Mouse (Mus musculus) midbrain, embryonic 11.5 days (tissue): ENCODE measurements at regions not wholly inside any gene's neighbourhood (a gene's known extent, or its start where the extent isn't known, plus 50 kb on each side); places are given as distances from the start of the nearest gene placed in this dataset.

ENCODE experiments used
- ATAC-seq: fragments of 200-750 bp; cut with Nextera tagmentation; 2 replicates; pipeline ENCODE4 v1.8.0; 2017; ENCODE audit warnings: moderate TSS enrichment, moderate library complexity; ENCODE audit not compliant: low FRiP score
- DNase-seq: peaks from one replicate; pipeline ENCODE4 v3.0.0; 2015; ENCODE audit warnings: low spot score; ENCODE audit errors: missing footprints
- H3K27ac ChIP-seq: fragments of 300-500 bp; sonication (generic); 2 replicates; pipeline ENCODE4 v1.5.1; 2014; ENCODE audit warnings: low read depth, low read length
- H3K27me3 ChIP-seq: fragments of 300-500 bp; sonication (generic); 2 replicates; pipeline ENCODE4 v1.6.1; 2014; ENCODE audit warnings: mild to moderate bottlenecking, low read length, moderate library complexity, mixed read lengths; ENCODE audit not compliant: control insufficient read depth, insufficient read depth
- H3K36me3 ChIP-seq: fragments of 300-500 bp; sonication (generic); 2 replicates; pipeline ENCODE4 v1.6.1; 2014; ENCODE audit warnings: mild to moderate bottlenecking, low read length, moderate library complexity, mixed read lengths; ENCODE audit not compliant: control insufficient read depth, insufficient read depth
- H3K4me1 ChIP-seq: fragments of 300-500 bp; sonication (generic); 2 replicates; pipeline ENCODE4 v1.6.1; 2014; ENCODE audit warnings: low read length; ENCODE audit not compliant: control insufficient read depth, insufficient read depth
- H3K4me2 ChIP-seq: fragments of 300-500 bp; sonication (generic); 2 replicates; pipeline ENCODE4 v1.6.1; 2014; ENCODE audit warnings: mild to moderate bottlenecking, moderate library complexity
- H3K4me3 ChIP-seq: fragments of 300-500 bp; sonication (generic); 2 replicates; pipeline ENCODE4 v1.5.1; 2014; ENCODE audit warnings: low read depth, low read length
- H3K9ac ChIP-seq: fragments of 300-500 bp; sonication (generic); 2 replicates; pipeline ENCODE4 v1.6.1; 2014; ENCODE audit warnings: low read length
- H3K9me3 ChIP-seq: fragments of 300-500 bp; sonication (generic); 2 replicates; pipeline ENCODE4 v1.6.1; 2016; ENCODE audit warnings: low read length; ENCODE audit not compliant: control insufficient read depth
- WGBS: fragments of 180-500 bp; shearing (Covaris S2); extraction: QIAGEN DNeasy Blood & Tissue Kit; methylation state at CpG from one replicate; pipeline ENCODE4 v1.1.7; 2014; 5-methylcytosine and 5-hydroxymethylcytosine counted together

DNA sequence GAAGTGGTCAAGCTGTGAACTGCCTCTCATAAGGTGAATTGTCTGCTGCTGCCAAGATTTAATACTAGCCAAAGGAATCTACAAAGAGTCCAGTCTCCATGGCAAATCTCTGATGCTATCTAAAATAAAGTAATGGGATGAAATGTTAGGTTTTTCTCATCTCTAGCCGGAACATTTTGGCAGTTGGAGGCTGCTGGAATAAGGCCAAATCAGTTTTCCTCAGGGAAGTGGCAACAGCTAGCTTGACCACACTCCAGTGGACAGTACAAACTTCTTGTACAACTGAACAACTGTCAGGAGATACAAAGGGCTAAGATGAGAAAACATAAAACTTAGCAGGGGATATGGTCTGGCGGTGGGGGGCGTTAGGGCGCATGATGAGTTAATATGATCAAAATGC, 234.3 kb upstream of the Adamts16 start:
- Histone ChIP-seq H3K9me3 (no peaks in the 10 kb centered on the region), H3K27me3 (no peaks in the 10 kb centered on the region), H3K4me3 (no peak overlapping the region), H3K4me1 (no peaks in the 10 kb centered on the region), H3K36me3 (no peaks in the 10 kb centered on the region), H3K4me2 (no peak overlapping the region), H3K9ac (no peak overlapping the region), H3K27ac (no peak overlapping the region)
- 96% methylated on average over 4 of the region's 4 CpGs for WGBS
- ATAC-seq (no peak), DNase-seq (peak; percentile 19)

DNA sequence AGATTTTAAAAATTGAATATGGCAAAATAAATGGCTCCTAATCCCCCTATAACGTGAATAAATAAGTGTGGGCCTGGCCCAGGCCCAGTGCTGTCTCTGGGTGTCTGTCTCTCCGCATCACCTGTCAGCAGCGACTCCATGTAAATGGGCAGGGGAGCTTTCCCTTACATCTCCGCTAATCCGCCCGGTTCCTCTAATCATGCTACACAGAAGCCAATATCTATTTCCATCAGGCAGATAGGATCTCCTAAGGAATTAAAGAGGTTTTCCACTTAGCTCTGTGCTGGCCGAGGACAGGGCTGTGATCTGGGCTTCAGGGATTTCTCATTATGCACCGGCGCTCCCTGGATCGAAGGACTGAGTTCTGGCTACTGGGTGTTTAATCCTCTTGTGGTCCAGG, 232.4 kb upstream of the Adamts16 start:
- ATAC-seq = peak; percentile 78
- Histone ChIP-seq H3K4me1 (no peaks in the 10 kb centered on the region), H3K4me3 (no peak overlapping the region), H3K27me3 (no peaks in the 10 kb centered on the region), H3K27ac (no peak overlapping the region), H3K9ac (no peak overlapping the region), H3K4me2 (no peak overlapping the region), H3K9me3 (no peaks in the 10 kb centered on the region), H3K36me3 (no peaks in the 10 kb centered on the region)
- WGBS = 35% methylated on average over 10 of the region's 10 CpGs
- peak; percentile 84 for DNase-seq

DNA sequence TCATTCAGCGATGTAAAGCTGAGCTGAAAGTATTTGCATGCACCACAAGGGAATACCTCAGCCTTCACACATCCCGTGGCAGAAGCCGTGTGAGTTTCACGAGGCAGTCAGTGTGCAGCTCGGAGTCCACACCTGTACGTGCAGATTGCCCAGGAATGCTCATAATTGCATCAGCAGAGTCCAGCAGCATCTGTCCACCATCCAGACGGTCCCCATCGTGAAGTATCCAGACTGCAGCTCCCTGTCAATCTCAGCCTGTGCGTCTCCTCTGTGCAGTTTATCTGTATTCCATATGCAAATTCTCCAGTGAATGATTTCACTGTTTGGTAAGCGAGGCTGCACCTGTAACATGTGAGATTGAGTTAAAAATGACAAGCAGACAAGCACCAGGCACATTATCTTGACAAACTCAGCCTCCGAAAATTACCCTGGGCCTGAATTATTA, 227.2 kb upstream of the Adamts16 start:
- H3K36me3 ChIP-seq = no peaks in the 10 kb centered on the region
- DNase-seq = no peak
- no peak overlapping the region for H3K9ac ChIP-seq
- H3K4me1 ChIP-seq = peaks cover 10% of the 10 kb centered on the region
- no peak overlapping the region for H3K27ac ChIP-seq
- H3K27me3 ChIP-seq = no peaks in the 10 kb centered on the region
- no peak overlapping the region for H3K4me2 ChIP-seq
- no peaks in the 10 kb centered on the region for H3K9me3 ChIP-seq
- H3K4me3 ChIP-seq = no peak overlapping the region
- 71% methylated on average over 11 of the region's 11 CpGs for WGBS
- ATAC-seq = peak; percentile 57

DNA sequence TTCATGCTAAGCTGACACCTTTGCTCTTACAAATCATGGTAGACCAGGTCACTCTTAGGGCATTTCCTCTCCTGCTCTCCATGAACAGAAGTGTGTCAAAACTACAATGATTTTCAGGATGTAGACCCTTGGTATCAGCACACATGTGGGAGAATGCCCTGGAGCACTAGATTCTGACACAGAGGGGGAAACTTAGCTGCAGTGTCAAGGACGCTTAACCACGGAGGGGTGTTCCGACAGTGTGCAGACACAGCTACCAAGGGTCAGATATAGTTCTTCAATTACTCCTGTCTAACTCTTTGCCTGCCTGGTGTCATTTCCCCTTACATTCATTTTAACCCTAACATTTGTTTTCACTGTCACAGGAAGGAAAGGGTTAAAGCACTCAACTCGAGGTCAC, 226.4 kb upstream of the Adamts16 start:
- no peak for DNase-seq
- 45% methylated on average over 4 of the region's 4 CpGs for WGBS

DNA sequence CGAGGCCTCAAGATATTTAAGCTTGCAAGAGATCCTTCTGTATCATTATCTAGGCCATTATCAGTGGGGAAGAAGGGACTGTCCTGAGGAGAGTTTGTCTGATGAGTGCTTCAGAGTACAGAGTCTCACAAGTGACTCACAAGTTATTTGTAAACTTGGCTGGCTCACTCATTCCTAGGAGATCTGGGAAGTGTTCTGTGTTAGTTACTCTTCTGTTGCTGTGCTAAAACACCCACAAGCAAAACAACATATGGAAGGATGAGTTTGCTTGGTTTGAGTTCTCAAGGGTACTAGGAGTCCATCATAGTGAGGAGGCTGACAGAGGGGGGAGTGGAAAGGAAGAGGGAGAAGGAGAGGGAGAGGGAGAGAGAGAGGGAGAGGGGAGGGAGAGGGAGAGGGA, 224.0 kb upstream of the Adamts16 start:
- no peak for ATAC-seq
- H3K27ac ChIP-seq = no peak overlapping the region
- no peak overlapping the region for H3K4me3 ChIP-seq
- H3K9ac ChIP-seq = no peak overlapping the region
- H3K27me3 ChIP-seq = no peaks in the 10 kb centered on the region
- peaks cover 10% of the 10 kb centered on the region for H3K4me1 ChIP-seq
- no peak for DNase-seq
- H3K9me3 ChIP-seq = no peaks in the 10 kb centered on the region
- H3K4me2 ChIP-seq = no peak overlapping the region
- no peaks in the 10 kb centered on the region for H3K36me3 ChIP-seq
- 97% methylated on average over 1 of the region's 1 CpGs for WGBS

More for the DNA sequence above, 226.4 kb upstream of the Adamts16 start:
- Histone ChIP-seq H3K9me3 (no peaks in the 10 kb centered on the region), H3K27me3 (no peaks in the 10 kb centered on the region), H3K9ac (no peak overlapping the region), H3K4me3 (no peak overlapping the region), H3K27ac (no peak overlapping the region), H3K4me2 (no peak overlapping the region), H3K36me3 (no peaks in the 10 kb centered on the region), H3K4me1 (peaks cover 10% of the 10 kb centered on the region)
- peak; percentile 55; the same call in 1 of the 2 replicates for ATAC-seq

DNA sequence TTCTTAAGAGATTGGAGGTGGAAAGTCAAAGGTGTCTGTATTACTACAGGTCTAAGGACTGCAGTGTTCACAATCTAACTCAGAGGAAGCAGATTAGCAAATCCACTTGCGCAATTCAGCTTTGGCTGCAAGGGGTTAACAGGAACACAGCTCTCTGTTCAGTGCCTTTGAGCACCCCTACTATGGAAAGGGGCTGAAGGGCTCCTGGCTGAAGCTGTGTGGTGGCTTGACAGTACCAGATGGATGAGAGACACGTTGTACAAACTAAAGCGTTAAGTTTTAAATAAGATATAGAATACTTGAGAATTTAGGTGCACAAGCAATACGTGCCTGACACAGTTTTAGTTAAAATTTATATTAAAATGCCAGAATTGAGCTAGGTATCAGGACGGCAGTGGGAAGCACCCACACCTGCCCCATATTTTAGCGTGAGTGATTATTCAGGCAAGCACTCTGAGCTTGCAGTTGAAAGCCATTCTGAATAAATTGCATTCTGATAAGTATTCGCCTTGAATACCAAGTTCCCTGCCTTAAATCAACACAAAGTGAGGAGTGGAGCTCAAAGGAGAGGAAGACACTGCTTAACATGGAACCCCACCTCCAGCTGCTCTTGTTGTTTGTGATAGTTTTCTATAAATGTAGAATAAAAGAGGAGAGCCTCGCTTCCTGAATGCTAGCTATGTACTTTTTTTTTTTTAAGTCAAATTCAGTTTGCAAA, 223.1 kb upstream of the Adamts16 start:
- no peaks in the 10 kb centered on the region for H3K36me3 ChIP-seq
- 77% methylated on average over 8 of the region's 8 CpGs for WGBS
- H3K9me3 ChIP-seq = no peaks in the 10 kb centered on the region
- no peak overlapping the region for H3K27ac ChIP-seq
- no peak overlapping the region for H3K9ac ChIP-seq
- peaks cover 10% of the 10 kb centered on the region for H3K4me1 ChIP-seq
- no peak overlapping the region for H3K4me3 ChIP-seq
- H3K27me3 ChIP-seq = no peaks in the 10 kb centered on the region
- DNase-seq = no peak
- H3K4me2 ChIP-seq = no peak overlapping the region
- ATAC-seq = no peak

DNA sequence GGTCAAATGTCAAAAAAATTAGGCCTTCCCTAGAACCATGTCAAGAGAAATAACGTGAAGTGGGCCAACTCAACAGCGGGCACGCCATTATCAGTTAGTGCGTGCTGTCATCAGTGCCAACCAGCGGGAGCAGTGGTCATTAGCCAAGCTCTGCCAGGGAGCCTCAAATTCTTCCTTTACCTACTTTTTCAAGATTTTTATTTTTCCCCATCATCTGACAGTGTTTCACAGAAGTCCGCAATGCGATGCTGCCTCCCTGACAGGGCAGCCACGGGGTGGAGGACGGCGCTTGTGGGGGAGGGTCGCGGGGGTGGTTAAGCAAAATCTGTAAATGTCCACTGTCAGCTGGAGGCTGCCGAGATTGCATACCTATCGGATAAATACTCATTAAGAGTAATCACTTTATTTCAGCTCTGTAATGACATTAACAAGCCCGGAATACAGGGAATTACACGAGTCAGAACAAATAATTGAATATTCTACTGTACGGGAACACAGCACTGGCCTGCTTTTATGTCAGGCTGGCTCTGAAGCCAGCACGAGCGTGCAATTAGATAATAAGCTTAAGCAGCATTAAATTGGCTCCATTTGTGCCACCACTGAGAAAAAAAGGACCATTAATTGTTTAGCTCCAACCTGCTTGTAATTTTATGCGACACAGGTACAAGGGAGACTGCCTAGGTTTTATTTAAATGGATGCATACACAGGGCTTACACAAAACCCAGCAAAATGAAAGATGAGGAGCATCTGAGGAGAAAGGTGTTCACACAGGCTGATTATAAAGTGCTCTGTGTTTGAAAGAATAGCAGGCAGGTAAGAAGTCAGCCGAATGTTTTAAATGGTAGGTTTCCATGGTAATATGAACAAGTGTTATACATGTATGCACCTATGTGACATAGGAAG, 212.0 kb upstream of the Adamts16 start:
- H3K27ac ChIP-seq = no peak overlapping the region
- no peak overlapping the region for H3K9ac ChIP-seq
- H3K4me3 ChIP-seq = no peak overlapping the region
- WGBS = 84% methylated on average over 21 of the region's 21 CpGs
- no peak overlapping the region for H3K4me2 ChIP-seq
- no peaks in the 10 kb centered on the region for H3K27me3 ChIP-seq
- no peaks in the 10 kb centered on the region for H3K9me3 ChIP-seq
- peaks cover 7% of the 10 kb centered on the region; the same call in 1 of the 2 replicates for H3K4me1 ChIP-seq
- no peak for DNase-seq
- no peaks in the 10 kb centered on the region for H3K36me3 ChIP-seq
- ATAC-seq = no peak

DNA sequence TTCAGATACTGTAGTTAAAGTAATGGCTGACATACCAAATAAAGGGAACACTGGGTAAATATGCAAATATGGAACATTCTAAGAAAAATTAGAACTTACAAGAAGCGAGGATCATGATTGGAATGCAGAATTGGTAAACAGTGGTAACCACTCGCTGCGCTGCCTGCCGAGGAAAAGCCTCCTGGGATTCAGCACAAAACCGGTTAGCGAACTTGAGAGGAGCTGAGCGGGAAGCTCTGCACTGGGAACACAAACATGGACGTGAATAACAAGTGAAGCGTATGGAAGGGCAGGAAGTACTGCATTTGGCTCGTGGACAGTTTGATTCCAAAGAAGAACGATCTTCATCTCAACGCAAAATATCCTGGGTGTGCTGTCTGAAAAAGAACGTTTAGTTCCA, 209.0 kb upstream of the Adamts16 start:
- no peak overlapping the region for H3K9ac ChIP-seq
- no peak for DNase-seq
- no peak overlapping the region for H3K4me3 ChIP-seq
- H3K27ac ChIP-seq = no peak overlapping the region
- H3K36me3 ChIP-seq = no peaks in the 10 kb centered on the region
- H3K4me2 ChIP-seq = no peak overlapping the region; the same call in 1 of the 2 replicates
- no peaks in the 10 kb centered on the region for H3K27me3 ChIP-seq
- H3K9me3 ChIP-seq = no peaks in the 10 kb centered on the region
- H3K4me1 ChIP-seq = peaks cover 7% of the 10 kb centered on the region; the same call in 1 of the 2 replicates
- no peak for ATAC-seq
- 40% methylated on average over 13 of the region's 13 CpGs for WGBS

DNA sequence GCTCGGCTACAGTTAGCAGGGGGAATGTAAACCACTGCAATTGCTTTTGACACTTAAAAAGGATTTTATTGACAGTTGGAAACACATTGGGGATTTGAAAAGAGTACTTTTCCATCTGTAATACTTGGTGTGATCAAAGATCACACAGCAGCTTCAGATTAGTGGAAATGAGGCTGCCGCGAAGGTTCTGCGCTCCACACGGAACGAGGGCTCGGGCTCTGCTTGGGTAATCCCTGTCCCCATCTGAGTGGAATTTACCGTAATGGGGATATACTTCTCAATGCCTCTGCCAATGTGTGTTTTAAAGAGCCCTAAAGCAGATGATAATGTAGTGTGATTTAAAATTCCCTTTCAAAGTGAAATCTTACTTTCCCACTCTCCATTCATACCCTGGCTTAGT, 194.4 kb upstream of the Adamts16 start:
- H3K9ac ChIP-seq = no peak overlapping the region
- WGBS = 79% methylated on average over 8 of the region's 8 CpGs
- ATAC-seq (no peak), DNase-seq (no peak)
- no peaks in the 10 kb centered on the region for H3K27me3 ChIP-seq
- no peaks in the 10 kb centered on the region for H3K36me3 ChIP-seq
- H3K4me2 ChIP-seq = no peak overlapping the region
- H3K4me3 ChIP-seq = no peak overlapping the region
- no peaks in the 10 kb centered on the region for H3K9me3 ChIP-seq
- no peak overlapping the region for H3K27ac ChIP-seq
- no peaks in the 10 kb centered on the region for H3K4me1 ChIP-seq
